Mouse (Mus musculus) layer of hippocampus, adult 9-10 months (tissue): Measurements from ENCODE around the gene Dip2a.

Experiments used
- DNase-seq: peaks from one replicate; pipeline ENCODE4 v3.0.0; 2022; ENCODE audit warnings: low spot score

Gene Dip2a

DNA sequence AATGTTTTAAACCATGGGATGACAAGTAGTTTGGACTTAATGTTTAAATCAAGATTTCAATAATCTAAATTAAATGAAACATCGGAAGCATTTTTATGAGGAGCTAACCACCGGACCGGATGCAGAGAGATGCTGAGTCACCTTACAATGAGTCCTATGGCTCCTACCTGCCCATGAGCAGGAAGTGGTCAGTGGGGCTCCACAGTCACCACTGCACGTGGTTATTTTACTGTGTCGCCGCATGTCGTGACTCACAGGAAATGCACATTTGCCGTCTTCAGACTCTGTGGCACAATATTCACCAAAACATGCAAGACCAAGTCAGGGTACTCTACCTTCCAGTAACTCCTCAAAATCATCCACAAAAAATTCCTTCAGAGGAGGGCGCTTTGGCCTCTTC lies 38.4 kb downstream of the Dip2a start:
- no peak for DNase-seq

DNA sequence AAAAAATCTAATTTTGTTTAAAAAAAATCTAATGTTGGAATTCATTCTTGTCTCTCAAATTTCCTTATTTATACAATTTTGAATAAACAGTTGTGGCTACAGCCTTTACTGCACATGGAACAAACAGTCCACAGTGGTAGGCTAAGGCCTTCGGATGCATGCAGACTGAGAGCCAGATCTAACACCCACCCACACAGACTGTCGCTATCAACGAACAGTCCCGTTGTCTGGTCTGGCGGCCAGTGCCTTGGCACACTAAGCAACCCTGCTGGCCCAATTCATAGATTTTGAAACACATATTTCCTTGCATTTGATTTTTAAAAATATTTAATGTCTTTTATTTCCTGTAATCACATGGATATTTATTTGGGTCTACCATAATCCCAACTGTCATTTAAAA lies 45.0 kb downstream of the Dip2a start:
- no peak for DNase-seq

DNA sequence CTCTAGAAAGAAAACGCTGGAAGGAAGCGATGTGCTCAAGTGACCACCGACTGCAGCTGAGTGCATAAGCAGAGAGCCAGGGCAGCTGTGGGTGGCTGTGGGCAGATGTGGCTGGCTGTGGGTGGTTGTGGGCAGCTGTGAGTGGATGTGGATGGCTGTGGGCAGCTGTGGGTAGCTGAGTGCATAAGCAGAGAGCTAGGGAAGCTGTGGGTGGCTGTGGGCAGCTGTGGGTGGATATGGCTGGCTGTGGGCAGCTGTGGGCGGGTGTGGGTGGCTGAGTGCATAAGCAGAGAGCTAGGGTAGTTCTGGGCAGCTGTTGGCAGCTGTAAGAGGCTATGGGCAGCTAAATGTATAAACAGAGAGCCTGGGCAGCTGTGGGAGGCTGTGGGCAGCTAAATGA lies 51.9 kb downstream of the Dip2a start:
- DNase-seq, result no peak

DNA sequence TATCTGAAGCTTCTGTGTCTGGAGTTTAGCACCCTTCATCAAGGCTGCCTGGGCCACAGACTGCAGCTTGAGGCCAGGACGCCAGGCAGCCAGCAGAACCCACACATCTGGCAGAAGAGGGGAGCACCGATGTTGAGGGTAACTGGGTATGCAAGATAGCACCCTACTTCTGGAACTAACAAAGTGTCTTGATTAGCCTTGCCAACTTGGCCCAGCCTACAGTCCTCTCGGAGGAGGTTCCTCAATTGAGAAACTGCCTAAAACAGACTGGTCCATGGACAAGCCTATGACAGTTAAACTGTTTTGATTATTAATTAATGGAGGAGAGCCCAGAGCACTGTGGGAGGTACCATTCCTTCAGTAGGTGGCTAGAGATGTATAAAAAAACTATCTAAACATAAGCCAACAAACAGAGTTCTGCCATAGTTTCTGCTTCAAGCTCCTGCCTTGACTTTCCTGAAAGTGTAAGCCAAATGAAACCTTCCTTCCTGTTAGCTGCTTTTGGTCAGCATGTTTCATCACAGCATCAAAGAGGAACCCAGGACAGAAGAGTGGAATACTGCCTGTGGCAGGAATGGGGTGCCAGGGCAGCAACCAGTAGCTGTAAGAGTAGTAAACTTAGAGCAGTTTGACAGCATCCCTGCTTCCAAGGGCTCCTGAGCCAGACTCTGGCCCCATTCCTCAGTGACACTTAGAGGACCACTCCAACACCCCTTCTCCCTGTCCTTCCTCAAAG lies 55.0 kb downstream of the Dip2a start:
- DNase-seq, result no peak

DNA sequence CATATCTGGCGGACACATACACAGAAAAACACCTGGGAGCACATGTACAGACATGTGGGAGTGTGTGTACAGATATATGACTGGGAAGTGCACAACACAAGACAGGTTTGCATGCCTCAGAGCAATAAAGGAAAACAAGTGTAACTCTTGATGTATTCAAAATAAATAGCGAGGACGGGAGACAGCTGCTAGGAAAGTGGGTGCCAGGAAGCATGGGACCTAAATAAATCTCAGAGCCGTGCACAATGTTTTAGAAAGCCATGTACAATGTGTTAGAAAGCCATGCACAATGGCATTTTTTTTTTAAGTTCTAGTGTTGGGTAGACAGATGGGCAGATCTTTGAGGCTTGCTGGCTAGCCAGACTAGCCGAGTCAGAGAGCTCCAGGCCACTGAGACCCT lies 56.0 kb downstream of the Dip2a start:
- DNase-seq, result no peak

DNA sequence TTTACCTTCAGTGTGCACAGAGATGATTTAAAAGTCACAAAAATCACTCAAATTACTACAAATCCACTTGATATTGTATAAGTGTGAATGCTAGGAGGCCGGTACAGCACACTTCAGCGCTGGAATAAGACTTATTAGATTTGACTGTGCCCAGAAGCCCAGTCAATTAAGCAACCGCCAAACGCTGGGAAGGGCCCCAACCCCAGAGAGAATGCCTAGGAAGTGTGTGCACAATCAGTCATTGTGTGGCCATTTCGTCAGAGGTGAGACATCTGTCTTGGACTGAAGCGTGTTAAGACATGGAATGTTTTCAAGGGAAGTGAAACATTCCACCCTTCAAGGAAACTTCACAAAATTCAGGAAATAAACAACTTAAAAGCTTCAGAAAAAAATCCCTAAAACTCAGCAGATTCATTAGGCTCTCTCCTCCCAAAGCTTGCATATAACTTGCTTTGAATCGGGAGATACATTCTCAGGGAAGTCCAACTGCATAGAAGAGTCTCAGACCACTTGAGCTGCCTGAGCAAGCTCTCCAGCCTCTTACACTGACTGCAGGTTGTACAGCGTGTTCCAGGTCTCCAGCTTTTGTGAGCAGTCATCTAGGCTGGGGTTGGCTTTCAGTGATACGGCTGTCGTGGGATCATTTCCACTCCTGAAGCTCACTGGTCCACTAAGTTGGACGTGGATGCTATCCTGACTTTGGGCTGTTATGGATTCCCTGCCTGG lies 56.7 kb downstream of the Dip2a start:
- no peak for DNase-seq

DNA sequence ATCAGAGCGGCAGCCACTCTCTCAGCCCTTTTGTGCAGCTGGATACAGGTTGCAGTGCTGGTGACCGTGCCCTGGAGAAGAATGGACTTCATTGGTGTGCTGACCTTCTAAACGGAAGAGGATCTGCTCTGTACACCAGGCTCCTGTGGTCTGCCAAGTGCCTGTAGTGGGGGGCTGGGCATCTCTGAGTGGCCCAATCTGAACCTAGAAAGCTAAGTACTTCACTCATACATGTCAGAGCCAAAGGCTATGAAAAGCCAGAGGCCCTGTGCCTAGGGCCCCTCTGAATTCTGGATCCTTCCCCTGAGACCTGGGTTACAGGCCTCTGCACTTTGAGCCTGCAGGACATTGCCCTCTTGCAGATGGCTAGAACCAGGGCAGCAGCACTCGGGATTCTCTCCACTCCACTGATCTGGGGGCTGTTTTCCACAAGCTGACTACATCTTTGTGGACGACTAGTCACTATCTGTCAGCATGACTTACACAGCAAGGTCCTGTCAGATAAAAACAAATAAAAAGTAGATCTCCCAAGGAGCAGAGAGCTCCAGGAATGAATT lies 66.5 kb downstream of the Dip2a start:
- no peak for DNase-seq

DNA sequence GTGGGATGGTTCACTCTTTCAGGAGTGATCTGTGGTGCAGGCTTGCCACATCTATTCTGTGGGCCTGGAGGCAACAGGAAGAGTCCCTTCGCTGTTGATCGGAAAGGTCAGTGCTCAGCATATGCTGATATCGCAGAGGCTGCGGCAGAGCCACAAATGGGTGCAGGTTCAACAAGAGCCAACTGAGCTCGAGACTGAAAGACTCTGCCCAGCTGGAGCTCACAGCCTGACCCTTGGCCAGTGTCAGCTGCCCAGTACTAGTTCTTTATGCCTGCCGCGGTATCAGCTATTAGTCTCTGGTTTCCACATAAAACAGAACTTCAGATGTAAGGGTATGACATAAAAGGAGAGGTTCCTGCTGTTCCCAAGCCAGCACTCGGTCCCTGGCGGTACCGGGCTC lies 69.8 kb downstream of the Dip2a start:
- DNase-seq, result no peak

DNA sequence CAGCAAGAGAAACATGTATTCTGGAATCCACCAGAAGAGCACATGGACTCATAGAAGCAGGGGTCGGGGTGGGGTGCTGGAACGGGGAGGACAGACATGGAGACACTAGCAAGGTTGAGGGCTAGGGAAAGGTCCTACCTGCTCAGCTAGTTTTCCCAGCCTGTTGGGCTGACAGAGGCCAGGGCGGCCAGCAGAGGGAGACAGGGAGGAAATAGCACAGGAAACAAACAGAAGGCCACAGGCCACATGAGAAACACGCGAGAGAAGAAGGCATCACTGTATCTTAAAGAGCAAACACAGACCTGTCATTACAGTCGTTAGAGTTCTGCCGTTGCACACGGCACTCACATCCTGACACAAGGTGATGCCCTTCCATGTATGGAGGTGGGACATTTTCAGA lies 73.9 kb downstream of the Dip2a start:
- DNase-seq, result no peak

DNA sequence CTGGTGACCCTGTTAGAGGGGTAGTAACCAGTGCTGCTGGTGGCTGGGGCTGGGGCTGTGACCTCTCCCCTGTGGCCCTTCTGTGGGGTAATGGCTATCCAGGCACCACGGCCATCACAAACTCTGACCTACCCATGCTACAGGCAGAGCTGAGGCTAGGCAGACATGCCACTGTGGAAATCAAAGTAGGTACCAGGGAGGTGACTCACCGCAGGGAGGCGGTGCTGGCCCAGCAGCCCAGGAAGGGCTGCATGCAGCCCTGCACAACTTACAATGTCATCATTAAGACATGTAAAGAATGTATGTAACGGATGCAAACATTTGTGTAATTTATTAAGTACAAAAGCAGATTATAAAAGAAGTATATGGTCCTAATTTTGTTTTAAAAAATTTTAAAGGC lies 82.7 kb downstream of the Dip2a start:
- DNase-seq, result no peak

DNA sequence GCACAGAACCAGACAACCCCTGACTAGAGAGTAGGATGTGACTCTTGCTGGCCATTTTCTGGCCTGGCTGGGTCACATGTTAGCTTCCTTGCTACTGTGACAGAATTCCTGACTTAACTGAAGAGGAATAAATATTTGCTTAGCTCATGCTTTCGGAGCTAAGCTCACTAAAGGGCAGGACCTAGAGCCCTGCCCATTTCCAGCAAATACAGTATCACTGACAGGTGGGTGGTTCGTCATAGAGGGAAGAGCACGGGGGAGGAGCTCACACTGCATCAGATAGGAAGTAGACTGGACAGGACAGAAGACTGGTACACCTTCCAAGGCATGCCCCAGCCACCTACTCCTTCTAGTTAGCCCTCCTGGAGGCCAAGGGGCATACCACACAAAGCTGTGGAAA lies 83.6 kb downstream of the Dip2a start:
- no peak for DNase-seq

DNA sequence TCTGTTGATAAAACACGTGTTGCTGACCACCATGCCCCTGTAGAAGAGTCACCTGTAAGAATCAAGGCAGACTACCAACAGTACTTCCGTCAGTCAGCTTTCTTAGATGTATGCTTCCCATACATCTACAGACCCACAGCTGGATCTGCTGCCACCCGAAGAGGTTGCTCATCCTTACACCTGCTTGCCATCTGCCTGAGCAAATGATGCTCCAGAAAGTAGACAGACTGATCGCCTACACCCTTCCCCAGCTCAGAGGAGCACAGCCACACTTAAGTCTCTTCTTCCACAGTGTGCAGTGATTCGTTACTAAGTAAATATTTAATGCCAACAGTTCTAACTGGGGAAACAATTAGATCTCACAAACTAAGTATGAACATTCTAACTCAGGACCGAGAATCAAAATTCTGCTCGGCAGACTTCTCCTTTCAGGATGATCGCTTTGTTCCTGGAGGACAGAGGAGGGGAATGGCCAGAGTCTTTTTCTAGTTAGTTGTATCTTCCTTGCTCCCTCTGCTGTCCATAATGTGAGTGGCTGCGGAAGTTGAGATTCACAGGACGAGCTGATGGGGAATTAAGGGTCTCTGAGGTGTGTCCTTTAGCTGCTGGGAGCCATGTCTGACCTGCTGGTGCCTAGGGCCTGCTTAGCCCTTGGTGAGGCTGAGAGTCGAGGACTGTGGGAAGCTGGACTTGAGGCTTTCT lies 84.6 kb downstream of the Dip2a start:
- DNase-seq, result no peak

DNA sequence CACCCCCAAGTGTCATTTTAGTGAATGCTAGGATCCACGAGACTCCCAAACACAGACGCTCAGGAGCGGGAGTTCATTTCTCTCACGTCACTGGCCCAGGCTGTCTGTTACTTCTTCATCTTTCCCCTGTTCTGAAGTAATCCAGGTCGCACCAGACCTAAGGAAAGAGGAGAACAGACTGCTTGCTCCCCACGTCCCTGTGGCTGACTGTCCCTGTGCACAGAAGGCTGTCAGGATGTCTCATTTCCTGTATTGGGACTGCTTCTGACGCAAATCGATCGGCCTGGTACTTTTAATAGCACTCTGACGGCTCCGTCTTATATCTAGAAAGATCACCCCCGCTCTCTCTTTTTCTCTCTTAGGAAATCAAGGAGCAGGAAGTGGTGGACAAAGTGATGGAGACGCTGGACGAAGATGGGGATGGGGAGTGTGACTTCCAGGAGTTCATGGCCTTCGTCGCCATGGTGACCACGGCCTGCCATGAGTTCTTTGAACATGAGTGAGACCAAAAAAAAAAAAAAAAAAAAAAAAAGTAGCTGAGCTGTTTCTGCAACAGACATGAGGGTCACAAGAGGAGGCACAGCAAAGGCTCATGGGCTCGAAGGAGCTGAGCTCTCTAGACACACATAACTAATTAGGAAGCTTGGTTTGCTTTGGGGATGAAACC lies 85.4 kb downstream of the Dip2a start:
- no peak for DNase-seq

DNA sequence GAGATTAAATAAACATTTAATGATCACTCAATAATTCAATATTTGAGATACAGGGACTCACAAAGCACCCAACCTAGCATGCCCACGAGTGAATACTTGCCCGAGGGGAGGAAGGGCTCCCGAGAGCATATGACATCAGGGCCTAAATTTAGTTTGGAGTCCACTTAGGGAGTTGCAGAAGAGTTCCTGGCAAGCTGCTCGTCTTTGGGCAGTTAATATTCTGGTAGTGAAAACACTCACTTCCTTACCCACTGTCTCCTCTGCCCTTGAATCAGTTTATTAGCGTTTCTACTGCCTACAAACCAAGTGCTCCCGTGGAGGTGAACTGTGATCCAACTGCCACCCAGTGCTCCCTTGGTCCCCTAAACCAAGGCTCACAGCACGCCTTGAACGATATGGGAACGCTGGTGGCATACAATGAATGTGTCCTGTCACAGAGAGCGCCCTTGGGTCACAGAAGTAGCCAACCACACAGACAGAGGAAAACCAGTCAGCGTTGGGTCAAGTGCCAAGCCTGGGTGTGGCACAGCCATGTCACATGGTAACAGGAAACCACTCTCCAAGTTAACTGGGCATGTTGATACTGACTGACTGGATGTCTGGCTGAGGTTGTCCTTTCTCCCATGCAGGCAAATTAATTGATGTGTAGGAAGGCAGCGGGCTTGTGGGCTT lies 87.2 kb downstream of the Dip2a start:
- no peak for DNase-seq

DNA sequence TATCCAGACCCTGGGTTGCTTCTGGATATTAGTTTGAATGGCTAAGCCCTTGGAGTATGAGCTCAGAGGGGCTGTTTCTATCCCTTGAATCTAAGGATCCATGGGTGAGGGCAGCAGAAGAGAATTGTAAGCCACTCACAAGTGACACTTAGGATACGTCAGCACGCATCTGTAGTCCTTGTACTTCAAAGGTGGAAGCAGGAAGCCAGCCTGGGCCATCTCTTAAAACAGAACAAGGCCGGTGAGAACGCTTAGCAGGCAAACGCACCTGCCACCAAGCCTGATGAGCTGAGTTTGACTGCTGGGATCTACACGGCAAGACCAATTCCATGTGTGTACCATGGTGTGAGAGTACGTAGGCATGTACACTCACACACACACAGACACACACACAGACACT lies 87.9 kb downstream of the Dip2a start:
- no peak for DNase-seq

DNA sequence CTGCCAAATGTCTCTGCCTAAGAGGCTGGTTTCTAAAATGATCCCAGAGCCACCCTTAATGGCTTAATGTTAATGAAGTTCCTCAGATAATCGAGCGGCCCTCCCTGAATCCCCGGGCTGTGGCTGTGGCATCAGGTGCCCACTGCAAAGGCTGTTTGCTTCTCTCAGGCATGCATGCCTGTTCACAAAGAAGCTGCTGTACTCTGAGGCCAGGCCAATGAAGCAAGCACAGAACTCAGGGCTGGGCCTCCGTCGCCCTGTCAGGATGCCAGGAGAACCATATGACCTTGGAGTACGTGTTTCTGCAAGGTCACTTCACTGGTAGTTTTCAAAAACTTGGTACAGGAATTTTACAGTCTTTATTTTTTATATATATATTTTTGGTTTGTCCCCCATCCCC lies 89.5 kb downstream of the Dip2a start:
- no peak for DNase-seq

DNA sequence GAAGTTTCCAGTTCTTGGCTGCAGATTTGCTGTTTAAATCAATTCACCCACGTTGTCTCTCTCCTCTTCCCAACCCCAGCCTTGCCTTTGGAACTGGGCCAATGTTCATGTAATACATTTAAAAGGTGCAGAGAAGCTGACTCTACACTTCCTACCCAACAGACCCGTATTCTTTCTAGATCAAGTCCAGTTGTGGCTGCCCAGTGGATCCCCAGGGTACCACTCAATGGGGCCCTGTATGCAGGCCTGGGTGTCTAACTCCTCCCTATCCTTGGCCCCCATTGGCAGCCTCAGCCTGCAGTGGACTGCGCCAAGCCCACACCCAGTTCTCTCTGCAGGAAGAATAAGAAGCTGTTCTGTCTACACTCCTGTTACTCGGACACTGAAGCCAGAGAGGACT lies 91.6 kb downstream of the Dip2a start, which contains the start of gene S100b:
S100b (plus strand) TSS at position 318 of the 400 bp plus-strand sequence.
- DNase-seq, result no peak

DNA sequence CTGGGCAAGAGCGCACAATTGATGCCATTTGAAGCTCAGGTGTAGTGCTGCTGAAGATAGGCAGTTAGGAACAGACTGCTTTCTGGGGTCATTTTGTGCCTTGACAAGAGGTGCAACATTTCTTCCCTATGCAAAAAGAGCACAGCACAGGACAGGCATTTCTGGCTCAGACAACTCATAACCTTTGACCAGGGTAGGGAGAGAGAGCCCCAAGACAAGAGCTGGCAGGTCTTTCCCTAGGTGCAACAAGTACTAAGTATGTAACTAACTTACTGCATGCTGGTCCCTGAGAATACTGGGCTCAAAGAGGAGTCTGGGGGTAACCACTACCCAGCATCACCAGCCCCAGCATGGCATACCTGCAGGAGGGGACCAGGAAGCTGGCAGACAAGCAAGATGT lies 92.0 kb downstream of the Dip2a start:
- DNase-seq, result no peak

DNA sequence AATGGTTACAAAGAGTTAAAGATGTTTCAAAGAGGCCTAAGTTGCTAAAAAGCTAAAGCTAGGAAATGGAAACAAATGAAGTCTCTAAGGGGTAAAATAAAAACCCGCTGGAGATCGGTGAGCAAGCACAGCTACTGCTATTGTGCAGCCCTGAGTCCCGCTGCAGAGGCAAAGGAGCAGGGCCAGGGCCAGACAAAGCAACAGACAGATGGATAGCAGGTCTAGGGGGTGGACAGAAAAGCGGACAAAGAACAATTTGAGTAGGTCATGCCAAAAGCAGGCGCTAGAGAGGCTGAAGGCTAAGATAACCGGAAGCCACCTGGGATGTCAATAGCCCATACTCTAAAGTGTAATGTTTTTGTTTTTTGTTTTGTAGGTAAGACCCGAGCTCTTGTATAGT lies 94.2 kb downstream of the Dip2a start:
- no peak for DNase-seq

DNA sequence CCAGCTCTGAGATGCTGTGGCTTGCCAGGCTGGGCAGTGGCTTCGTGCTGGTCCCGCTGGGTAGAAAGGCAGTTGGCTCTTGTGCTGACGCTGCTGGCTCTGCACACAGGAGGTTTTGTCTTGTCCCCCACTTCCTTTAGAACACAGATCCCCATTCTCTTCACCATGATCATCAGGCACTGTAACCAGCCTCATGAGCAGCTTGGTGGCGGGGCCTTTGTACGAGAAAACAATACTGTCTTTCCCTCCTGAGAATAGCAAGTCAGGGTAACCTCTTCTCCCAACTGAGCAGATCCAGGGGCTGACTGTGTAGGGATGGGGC lies 96.5 kb downstream of the Dip2a start:
- DNase-seq, result no peak

DNA sequence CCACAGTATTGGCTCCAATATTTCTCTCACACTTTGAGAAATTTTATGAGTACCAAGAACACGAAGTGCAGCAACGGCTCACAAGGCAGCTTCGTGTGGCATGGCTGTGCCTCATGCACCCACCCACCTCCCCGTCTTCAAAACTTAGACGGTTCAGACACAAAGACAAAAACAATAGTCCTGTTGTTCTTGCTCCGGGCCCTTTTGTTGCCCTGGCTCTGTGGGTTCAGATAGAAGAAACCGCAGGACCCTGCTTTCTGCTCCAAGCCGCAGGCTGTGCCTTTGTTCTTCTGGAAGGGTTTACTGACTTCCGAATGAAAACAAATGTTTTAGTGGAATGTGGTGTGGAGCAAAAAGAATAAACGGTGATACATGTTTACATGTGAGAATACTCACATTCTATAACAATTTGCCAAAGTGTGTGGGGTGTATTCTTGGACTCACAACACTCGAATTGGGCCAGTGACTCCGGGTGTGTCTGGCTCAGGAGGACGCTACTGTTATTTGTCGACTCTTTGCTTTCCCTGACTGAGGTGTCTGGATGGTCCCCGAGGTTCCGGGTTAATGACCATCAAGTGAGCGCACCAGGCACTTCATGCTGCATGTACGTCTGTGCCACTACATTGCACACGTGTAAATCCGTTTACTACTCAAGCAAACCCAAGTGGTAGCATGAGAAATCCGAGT lies 97.0 kb downstream of the Dip2a start:
- DNase-seq, result no peak
